Mouse (Mus musculus) B cell, adult (primary cell): ENCODE data around the gene Gal3st4. TPM values are rescaled to one million over a fixed set of nuclear protein-coding genes. Genes with fewer than 3 reads are reported as not detected.

Experiments used
- total RNA-seq: library from RNA; stranded (reverse); gene quantifications from 4 replicates; pipeline ENCODE4 v1.2.4, GENCODE M21; 2023; ENCODE audit not compliant: inconsistent age

The Gal3st4 gene
- total RNA-seq, result not detected in 4 replicates

DNA sequence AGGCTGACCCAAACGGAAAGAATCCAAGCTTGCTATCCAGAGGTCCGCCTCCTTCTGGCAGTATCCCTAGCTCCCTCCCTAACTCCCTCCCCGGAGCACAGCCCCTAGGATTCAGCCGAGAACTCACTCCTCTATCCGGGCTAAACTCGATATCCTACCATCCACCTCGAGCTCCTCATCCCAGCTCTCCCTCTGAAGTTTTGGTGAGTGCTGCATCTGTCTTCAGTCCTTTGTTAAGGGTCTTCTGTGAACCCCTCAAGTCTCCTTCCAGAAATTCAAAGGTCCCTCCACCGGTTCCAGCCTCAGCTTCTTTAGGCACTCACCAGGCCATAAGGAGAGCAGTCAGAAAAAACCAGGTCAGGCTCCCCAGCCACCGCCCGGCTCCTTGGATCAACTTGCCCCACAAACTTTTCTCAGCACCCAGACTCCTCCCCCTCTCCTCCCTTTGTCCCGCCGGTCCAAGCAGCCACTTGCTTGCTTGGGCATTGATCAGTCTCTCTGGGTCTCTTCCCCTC lies at the start of gene Gal3st4:
Gal3st4 (minus strand) TSS at position 432 of the 515 bp plus-strand sequence.

DNA sequence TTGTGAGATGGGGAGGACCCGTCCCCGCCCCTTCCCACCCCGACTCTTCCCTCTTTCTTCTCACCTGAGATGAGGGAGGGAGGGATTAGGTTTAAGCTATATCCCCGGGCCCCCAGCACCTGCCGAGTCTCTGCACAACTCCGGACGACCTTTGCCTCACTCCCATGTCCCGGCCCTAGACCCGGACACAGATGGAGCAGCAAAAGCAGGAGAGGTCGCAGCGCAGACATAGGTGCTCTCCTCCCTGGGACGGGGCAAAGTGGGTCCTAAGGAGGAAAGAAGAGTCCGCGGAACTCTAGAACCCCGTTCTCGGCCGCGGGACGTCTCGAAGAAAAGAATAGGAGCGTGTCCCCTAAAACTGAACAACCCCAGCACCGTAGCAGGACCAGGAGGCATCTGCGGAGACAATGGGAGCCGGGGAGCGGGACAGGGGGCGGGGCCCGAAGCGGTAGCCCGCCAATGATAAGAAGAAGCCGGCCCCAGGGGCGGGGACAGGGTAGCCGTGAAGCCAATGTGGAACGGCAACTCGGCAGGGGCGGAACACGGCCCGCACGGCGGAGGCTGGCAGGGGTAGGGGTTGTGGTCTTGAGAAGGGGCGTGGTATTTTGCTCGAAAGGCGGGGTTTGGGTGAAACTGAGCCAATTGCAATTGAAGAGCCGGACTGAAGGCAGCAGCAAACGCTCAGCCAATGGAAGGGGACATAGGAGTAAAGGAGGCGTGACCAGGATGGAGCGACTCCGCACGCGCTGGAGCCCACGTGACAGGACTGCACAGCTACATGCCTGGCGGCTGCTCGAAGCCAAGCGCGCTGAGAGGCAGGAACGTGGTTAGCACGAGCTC lies 7.2 kb upstream of the Gal3st4 start, which contains the start of the genes Gm43720, Gpc2 and Stag3:
Gm43720 (minus strand) TSS at position 374 of the 840 bp plus-strand sequence.
Gpc2 (minus strand) TSS at position 421 of the 840 bp plus-strand sequence.
Stag3 (plus strand) TSS at position 656 of the 840 bp plus-strand sequence.

DNA sequence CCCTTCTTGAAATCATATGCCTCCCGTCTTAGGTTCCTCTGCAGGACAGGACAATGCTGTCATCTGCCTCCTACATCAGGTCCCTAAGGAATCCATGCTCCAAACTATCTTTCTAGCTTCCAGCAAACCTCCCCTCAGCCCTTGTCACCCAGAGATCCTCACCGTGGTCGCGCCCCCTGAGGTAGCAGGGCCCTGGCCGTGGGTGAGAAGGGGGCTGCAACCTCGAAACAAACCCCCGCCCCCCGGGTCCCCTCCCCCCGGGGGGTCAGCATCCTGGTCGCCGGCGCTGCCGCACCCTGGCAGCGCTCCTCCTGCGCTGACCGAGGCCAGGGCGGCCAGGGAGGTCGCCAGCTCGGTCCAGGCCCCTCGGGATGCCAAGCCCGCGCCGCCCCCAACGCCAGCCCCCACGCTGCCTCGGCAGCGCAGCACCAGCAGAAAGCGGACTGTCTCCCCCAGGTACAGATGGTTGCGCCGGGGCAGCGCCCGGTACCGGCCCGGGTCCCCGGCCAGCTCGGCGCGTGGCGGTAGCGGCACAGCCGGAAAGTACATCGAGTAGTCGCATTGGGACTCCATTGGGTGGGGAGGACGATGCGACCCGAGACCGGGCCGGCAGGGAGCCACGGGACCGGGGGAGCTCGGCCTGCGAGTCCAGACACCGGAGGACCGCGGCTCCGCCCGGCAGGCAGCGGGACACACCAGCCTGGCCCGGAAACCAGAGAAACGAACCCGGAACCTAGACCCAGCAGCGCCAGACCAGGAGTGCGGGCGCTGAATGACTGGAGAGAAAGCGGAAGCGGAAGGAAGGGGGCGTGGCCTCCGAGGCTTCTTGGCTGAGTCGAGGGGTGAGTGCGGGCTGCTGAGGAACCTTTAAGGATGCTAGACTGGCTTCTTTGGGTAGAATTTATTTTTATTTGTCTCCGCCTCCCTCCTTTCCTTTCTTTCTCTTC lies 9.1 kb downstream of the Gal3st4 start, which contains the start of gene BC037034:
BC037034 (minus strand) TSS at position 774 of the 947 bp plus-strand sequence.

DNA sequence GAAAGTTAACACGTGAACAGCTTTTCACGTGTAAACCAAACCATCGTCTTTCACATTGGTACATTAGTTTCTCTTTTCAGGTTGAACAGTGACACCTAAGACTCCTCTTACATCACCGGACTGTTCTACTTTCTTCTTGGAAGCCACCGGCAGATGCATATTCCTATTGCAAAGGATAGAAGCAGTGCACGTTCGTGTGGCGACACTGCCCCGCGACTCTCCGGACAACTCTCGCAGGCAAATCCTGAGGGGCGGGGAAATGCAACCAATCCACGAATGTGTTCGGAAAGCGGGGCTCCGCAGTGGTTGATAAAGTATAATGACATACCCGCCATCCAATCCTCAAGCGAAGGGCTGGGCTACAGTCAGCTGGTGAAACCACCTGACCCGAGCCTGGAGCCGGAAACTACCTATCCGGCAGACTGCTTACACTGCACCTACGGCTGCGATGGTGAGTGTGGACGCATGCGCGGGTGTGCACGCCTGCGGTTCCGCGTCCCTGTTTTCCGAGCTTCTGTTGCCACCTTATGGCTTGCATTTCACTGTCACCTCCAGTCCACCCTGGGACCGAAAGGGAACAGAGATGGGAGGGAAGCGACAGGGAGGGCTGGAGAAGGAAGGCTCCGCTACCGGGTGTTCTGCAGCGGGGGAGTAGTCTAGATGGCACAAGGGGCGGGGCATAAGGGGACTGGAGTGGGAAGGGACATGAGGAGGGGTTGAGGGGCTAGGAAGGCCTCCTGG lies 17.1 kb downstream of the Gal3st4 start, which contains the start of gene Lamtor4:
Lamtor4 (plus strand) TSS at position 130 of the 741 bp plus-strand sequence.

DNA sequence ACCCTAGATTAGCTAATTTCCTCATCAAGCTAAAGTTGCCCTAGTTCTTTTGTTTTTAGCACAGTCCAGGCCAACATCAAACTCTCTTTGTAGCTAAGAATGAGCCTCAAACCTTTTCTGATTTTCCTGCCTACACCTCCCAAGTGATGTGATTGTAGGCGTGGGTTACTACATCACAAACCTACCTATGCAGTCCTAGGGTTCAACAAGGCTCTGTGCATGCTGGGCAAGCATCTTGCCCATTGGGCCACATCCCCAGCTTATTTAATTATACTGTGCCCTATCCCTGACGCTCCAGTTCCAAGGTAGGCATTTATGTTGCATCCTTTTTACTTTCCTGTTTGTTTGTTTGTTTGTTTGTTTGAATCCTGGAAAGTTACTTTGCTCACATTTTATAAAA lies 46.9 kb downstream of the Gal3st4 start, which contains the start of gene Nxpe5:
Nxpe5 (plus strand) TSS at position 199 of the 400 bp plus-strand sequence.

Other genes with a start within 250 kb of the Gal3st4 start
- gene Smok3c, start 219.6 kb downstream of the Gal3st4 start, total RNA-seq, result not detected in 4 replicates
- gene Zkscan1, start 187.8 kb downstream of the Gal3st4 start, total RNA-seq, result 15.6 to 18.0 TPM (median 17.9 TPM) in 4 replicates
- 8.6 to 10.5 TPM (median 9.9 TPM) in 4 replicates for gene Zscan21, start 155.9 kb downstream of the Gal3st4 start, total RNA-seq
- gene Zfp113, start 117.1 kb downstream of the Gal3st4 start, total RNA-seq, result 8.8 to 11.8 TPM (median 10.7 TPM) in 4 replicates
- gene Cops6, start 111.8 kb downstream of the Gal3st4 start, total RNA-seq, result 50.0 to 62.1 TPM (median 51.4 TPM) in 4 replicates
- 34.6 to 44.5 TPM (median 37.7 TPM) in 4 replicates for gene Ap4m1, start 100.8 kb downstream of the Gal3st4 start, total RNA-seq
- 55.9 to 62.7 TPM (median 57.4 TPM) in 4 replicates for gene Mcm7, start 100.4 kb downstream of the Gal3st4 start, total RNA-seq
- gene Taf6, start 85.4 kb downstream of the Gal3st4 start, total RNA-seq, result 31.7 to 37.3 TPM (median 32.3 TPM) in 4 replicates
- 13.7 to 21.1 TPM (median 17.0 TPM) in 4 replicates for gene Cnpy4, start 85.4 kb downstream of the Gal3st4 start, total RNA-seq
- gene Mblac1, start 78.5 kb downstream of the Gal3st4 start, total RNA-seq, result 1.1 to 1.7 TPM (median 1.6 TPM) in 3 of 4 replicates, not detected in the other
- gene Nxpe5, start 46.9 kb downstream of the Gal3st4 start, total RNA-seq, result not detected in 4 replicates
- gene Lamtor4, start 17.4 kb downstream of the Gal3st4 start, total RNA-seq, result 31.8 to 44.5 TPM (median 38.9 TPM) in 4 replicates
- gene BC037034, start 8.8 kb downstream of the Gal3st4 start, total RNA-seq, result 54.8 to 62.4 TPM (median 56.6 TPM) in 4 replicates
- not detected in 4 replicates for gene Gm43720, start 7.1 kb upstream of the Gal3st4 start, total RNA-seq
- gene Gpc2, start 7.2 kb upstream of the Gal3st4 start, total RNA-seq, result 1.5 to 2.6 TPM (median 2.2 TPM) in 4 replicates
- gene Stag3, start 7.4 kb upstream of the Gal3st4 start, total RNA-seq, result 0.74 TPM in 1 of 4 replicates, not detected in the others
- 0.48 TPM in 2 of 4 replicates, not detected in the others for gene Pvrig, start 69.1 kb upstream of the Gal3st4 start, total RNA-seq
- 17.5 to 22.0 TPM (median 19.2 TPM) in 4 replicates for gene Zfp157, start 168.6 kb upstream of the Gal3st4 start, total RNA-seq